Mouse (Mus musculus): ENCODE measurements around the gene 4930512M02Rik.

The 4930512M02Rik gene

GRCm38 (mm10) chr11:11565146-11565820 is 62.4 kb downstream of the 4930512M02Rik start:
- in situ Hi-C loops (cut with MseI, MboI) = no loop called here

- in situ Hi-C loops (cut with MseI, MboI) = no loop called here
Observed at GRCm38 (mm10) chr11:11564266-11565044, 63.2 kb downstream of the 4930512M02Rik start.

GRCm38 (mm10) chr11:11561118-11561517 is 66.5 kb downstream of the 4930512M02Rik start:
- in situ Hi-C loops (cut with MseI, MboI) = no loop called here

GRCm38 (mm10) chr11:11559099-11559686 is 68.4 kb downstream of the 4930512M02Rik start:
- in situ Hi-C loops (cut with MseI, MboI) = loop anchor here (5.0 kb wide), 1 partner anchor 183 kb away; no protein-coding TSS in a partner anchor

- in situ Hi-C loops (cut with MseI, MboI) = loop anchor here (5.0 kb wide), 1 partner anchor 184 kb away; no protein-coding TSS in a partner anchor
Observed at GRCm38 (mm10) chr11:11558662-11559061, 69.0 kb downstream of the 4930512M02Rik start.

- in situ Hi-C loops (cut with MseI, MboI) = loop anchor here (5.0 kb wide), 1 partner anchor 185 kb away; no protein-coding TSS in a partner anchor
Observed at GRCm38 (mm10) chr11:11557173-11557967, 70.3 kb downstream of the 4930512M02Rik start.

- in situ Hi-C loops (cut with MseI, MboI) = loop anchor here (5.0 kb wide), 1 partner anchor 186 kb away; no protein-coding TSS in a partner anchor
Observed at GRCm38 (mm10) chr11:11556186-11556585, 71.4 kb downstream of the 4930512M02Rik start.

- in situ Hi-C loops (cut with MseI, MboI) = loop anchor here (5.0 kb wide), 1 partner anchor 187 kb away; no protein-coding TSS in a partner anchor
Observed at GRCm38 (mm10) chr11:11555563-11555962, 72.1 kb downstream of the 4930512M02Rik start.

- in situ Hi-C loops (cut with MseI, MboI) = no loop called here
Observed at GRCm38 (mm10) chr11:11547597-11548240, 79.9 kb downstream of the 4930512M02Rik start.

GRCm38 (mm10) chr11:11546903-11547511 is 80.6 kb downstream of the 4930512M02Rik start:
- in situ Hi-C loops (cut with MseI, MboI) = no loop called here

- in situ Hi-C loops (cut with MseI, MboI) = no loop called here
Observed at GRCm38 (mm10) chr11:11545948-11546347, 81.7 kb downstream of the 4930512M02Rik start.
